Mouse (Mus musculus) small intestine, adult 2 months (tissue): ENCODE data around the gene Rptor.

Source experiments
- CTCF ChIP-seq: fragments of 200-500 bp; IDR thresholded peaks from 2 replicates; pipeline ENCODE4 v1.5.1; 2012; ENCODE audit warnings: low read depth, mild to moderate bottlenecking, control low read depth, inconsistent platforms, low read length, moderate library complexity, mixed read lengths; ENCODE audit not compliant: insufficient replicate concordance, insufficient read length; ENCODE audit errors: extremely low read depth
- POLR2A ChIP-seq: fragments of 200-500 bp; IDR thresholded peaks from 2 replicates; pipeline ENCODE4 v1.6.1; 2012; ENCODE audit warnings: low read depth, mild to moderate bottlenecking, control low read depth, inconsistent platforms, low read length, moderate library complexity

DNA sequence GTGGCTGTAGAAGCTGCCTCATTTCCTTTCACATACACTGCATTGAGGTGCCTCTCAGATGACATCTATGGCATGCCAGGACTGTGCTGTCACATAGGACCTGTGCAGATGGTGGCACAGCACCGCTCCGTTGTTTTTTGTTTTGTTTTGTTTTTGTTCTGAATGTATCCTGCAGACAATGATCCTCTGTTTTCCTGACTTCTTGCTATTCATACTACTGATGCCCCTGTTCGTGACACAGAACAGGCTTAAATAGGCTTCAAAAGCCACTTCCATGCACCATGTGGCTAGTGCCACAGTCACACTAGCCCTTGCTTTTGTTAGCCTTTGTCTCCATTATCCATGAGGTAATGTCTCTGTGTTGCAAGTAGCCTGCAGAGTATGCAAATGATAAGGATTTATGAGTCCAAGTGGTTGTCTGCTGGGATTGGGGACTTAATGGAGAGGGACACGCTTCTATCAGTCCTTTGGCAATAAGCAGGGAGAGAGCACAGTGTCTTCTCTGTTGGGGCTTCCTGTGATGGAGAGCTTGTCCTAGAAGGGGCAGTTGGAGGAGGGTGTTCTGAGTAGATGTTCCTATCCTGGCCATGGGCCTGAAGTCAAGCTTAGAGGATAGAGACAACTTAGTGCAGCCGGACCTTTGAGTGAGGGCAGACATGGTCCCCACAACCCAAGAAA, 164.2 kb downstream of the Rptor start:
- TF ChIP-seq POLR2A: no peak
- no peak for TF ChIP-seq CTCF
